Mouse (Mus musculus) E14TG2a.4 (cell line): ENCODE measurements around the gene Anks1b.

Source experiments
- CTCF ChIP-seq: conservative IDR thresholded peaks from 2 replicates; pipeline ENCODE4 v1.5.1; 2014; ENCODE audit warnings: low read length
- NANOG ChIP-seq: IDR thresholded peaks from 2 replicates; pipeline ENCODE4 v1.6.1; 2014; ENCODE audit warnings: borderline replicate concordance, low read length, mixed read lengths
- POU5F1 ChIP-seq: IDR thresholded peaks from 2 replicates; pipeline ENCODE4 v1.6.1; 2014; ENCODE audit warnings: low read length, borderline replicate concordance

DNA sequence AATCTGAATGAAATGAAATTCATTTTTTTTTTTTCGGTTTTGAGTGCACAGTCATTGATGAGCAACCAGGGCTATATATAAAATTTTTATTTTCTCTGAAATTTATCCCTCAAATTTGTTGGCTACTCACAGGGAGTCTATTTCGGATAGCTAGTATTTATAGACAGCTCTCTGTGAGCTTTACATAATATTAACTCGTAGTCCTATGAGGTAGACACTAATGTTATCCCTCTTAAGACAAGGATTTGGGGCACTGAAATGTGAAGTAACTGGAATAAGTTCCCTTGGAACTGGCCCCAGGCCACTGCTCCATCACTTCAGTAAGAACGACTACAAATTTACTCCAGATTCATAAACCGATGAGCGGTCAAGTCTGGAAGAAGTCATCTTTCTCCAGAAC lies 977.8 kb downstream of the Anks1b start:
- TF ChIP-seq CTCF, result no peak
- no peak for TF ChIP-seq NANOG
- TF ChIP-seq POU5F1, result no peak
